Mouse (Mus musculus) CH12.LX (cell line): ENCODE data around the gene Bpifa1. TPM values are rescaled to one million over a fixed set of nuclear protein-coding genes. Genes with fewer than 3 reads are reported as not detected.

Experiments
- DNase-seq: peaks from one replicate; pipeline ENCODE4 v3.0.0-alpha.2; 2013; ENCODE audit errors: extremely low read depth
- H3K27ac ChIP-seq: 2 replicates; pipeline ENCODE4 v1.5.1; 2012; ENCODE audit warnings: low read depth, mild to moderate bottlenecking, control low read depth, moderate library complexity; ENCODE audit not compliant: insufficient read depth
- H3K27me3 ChIP-seq: replicated peaks from 2 replicates; pipeline ENCODE3; 2012; ENCODE audit warnings: inconsistent platforms
- H3K36me3 ChIP-seq, 2 experiments: replicated peaks in 1 of 2; 2 replicates each; pipeline versions ENCODE3 to v1.6.1; 2012; ENCODE audit warnings: inconsistent platforms in 1 of 2, low read length in 1 of 2, mild to moderate bottlenecking in 1 of 2, mixed read lengths in 1 of 2, moderate library complexity in 1 of 2; ENCODE audit not compliant: control insufficient read depth in 1 of 2, insufficient read depth in 1 of 2
- H3K4me1 ChIP-seq, 2 experiments: 2 replicates each; pipeline ENCODE4 v1.6.1; 2012; ENCODE audit warnings: inconsistent platforms in 1 of 2, moderate library complexity in 1 of 2; ENCODE audit not compliant: insufficient read depth in 2 of 2, control insufficient read depth in 1 of 2
- H3K4me2 ChIP-seq: 2 replicates; pipeline ENCODE4 v1.6.1; 2012; ENCODE audit warnings: low read depth, mild to moderate bottlenecking, control low read depth; ENCODE audit not compliant: poor library complexity, insufficient read depth, severe bottlenecking
- H3K4me3 ChIP-seq, 3 experiments: fragments of 150-350 bp in 1 of 3; sonication (generic) in 1 of 3; replicated peaks in 1 of 3; 2 replicates each; pipeline versions ENCODE3 to v1.5.1; 2011 to 2012; ENCODE audit warnings: low read depth in 2 of 3, low read length in 2 of 3, mild to moderate bottlenecking in 2 of 3, moderate library complexity in 2 of 3, control low read depth in 1 of 3, improper control_type of control experiment in 1 of 3, inconsistent platforms in 1 of 3, mixed read lengths in 1 of 3; ENCODE audit not compliant: poor library complexity in 1 of 3
- H3K79me2 ChIP-seq: replicated peaks from 2 replicates; pipeline ENCODE4 v1.6.1; 2012; ENCODE audit warnings: mild to moderate bottlenecking, moderate library complexity; ENCODE audit not compliant: control insufficient read depth, poor library complexity, insufficient read depth, severe bottlenecking; ENCODE audit errors: extremely low read depth
- H3K9ac ChIP-seq: 2 replicates; pipeline ENCODE4 v1.6.1; 2012; ENCODE audit warnings: low read depth, mild to moderate bottlenecking, control low read depth, moderate library complexity; ENCODE audit not compliant: insufficient read depth
- H3K9me3 ChIP-seq: replicated peaks from 2 replicates; pipeline ENCODE3; 2012; ENCODE audit warnings: low read length, inconsistent platforms, mixed read lengths
- CHD1 ChIP-seq: IDR thresholded peaks from 2 replicates; pipeline ENCODE4 v1.6.1; 2012; ENCODE audit warnings: low read depth, low read length, improper control_type of control experiment, inconsistent platforms
- CHD2 ChIP-seq: IDR thresholded peaks from 2 replicates; pipeline ENCODE4 v1.6.1; 2011; ENCODE audit warnings: low read length, improper control_type of control experiment
- CTCF ChIP-seq, 2 experiments: IDR thresholded peaks in 1 of 2; conservative IDR thresholded peaks in 1 of 2; 2 replicates each; pipeline ENCODE4 v1.5.1; 2011 to 2012; ENCODE audit warnings: low read depth in 2 of 2, low read length in 2 of 2, improper control_type of control experiment in 1 of 2, inconsistent platforms in 1 of 2, mild to moderate bottlenecking in 1 of 2, moderate library complexity in 1 of 2
- E2F4 ChIP-seq: IDR thresholded peaks from 2 replicates; pipeline ENCODE4 v1.6.1; 2011; ENCODE audit warnings: low read depth, low read length, improper control_type of control experiment; ENCODE audit not compliant: insufficient replicate concordance
- HCFC1 ChIP-seq: IDR thresholded peaks from 2 replicates; pipeline ENCODE4 v1.6.1; 2012; ENCODE audit warnings: low read depth, mild to moderate bottlenecking, inconsistent platforms, low read length, improper control_type of control experiment
- IRF4 ChIP-seq: IDR thresholded peaks from 2 replicates; pipeline ENCODE4 v1.6.1; 2014; ENCODE audit warnings: low read depth, mild to moderate bottlenecking, inconsistent platforms, low read length, improper control_type of control experiment
- JUND ChIP-seq: conservative IDR thresholded peaks from 2 replicates; pipeline ENCODE4 v1.6.1; 2011; ENCODE audit warnings: low read depth, low read length, improper control_type of control experiment
- KAT2A ChIP-seq: IDR thresholded peaks from 2 replicates; pipeline ENCODE4 v1.6.1; 2012; ENCODE audit warnings: low read length, improper control_type of control experiment, inconsistent platforms; ENCODE audit not compliant: insufficient replicate concordance
- MAX ChIP-seq: IDR thresholded peaks from 2 replicates; pipeline ENCODE4 v1.6.1; 2011; ENCODE audit warnings: low read length, improper control_type of control experiment
- MAZ ChIP-seq: IDR thresholded peaks from 2 replicates; pipeline ENCODE4 v1.6.1; 2012; ENCODE audit warnings: low read depth, mild to moderate bottlenecking, inconsistent platforms, low read length, improper control_type of control experiment, moderate library complexity
- MEF2A ChIP-seq: IDR thresholded peaks from 2 replicates; pipeline ENCODE4 v1.6.1; 2014; ENCODE audit warnings: low read depth, mild to moderate bottlenecking, inconsistent platforms, low read length, improper control_type of control experiment, borderline replicate concordance
- NELFE ChIP-seq: IDR thresholded peaks from 2 replicates; pipeline ENCODE4 v1.6.1; 2011; ENCODE audit warnings: low read depth, low read length, improper control_type of control experiment
- POLR2A ChIP-seq: IDR thresholded peaks from 2 replicates; pipeline ENCODE4 v1.6.1; 2011; ENCODE audit warnings: low read depth, mild to moderate bottlenecking, improper control_type of control experiment, low read length
- POLR2AphosphoS2 ChIP-seq: IDR thresholded peaks from 2 replicates; pipeline ENCODE4 v1.6.1; 2011; ENCODE audit warnings: low read depth, low read length, improper control_type of control experiment
- RAD21 ChIP-seq: IDR thresholded peaks from 2 replicates; pipeline ENCODE4 v1.6.1; 2011; ENCODE audit warnings: low read depth, mild to moderate bottlenecking, low read length, improper control_type of control experiment, moderate library complexity
- RCOR1 ChIP-seq: conservative IDR thresholded peaks from 2 replicates; pipeline ENCODE4 v1.6.1; 2012; ENCODE audit warnings: low read depth, mild to moderate bottlenecking, inconsistent platforms, low read length, improper control_type of control experiment
- SIN3A ChIP-seq: IDR thresholded peaks from 2 replicates; pipeline ENCODE4 v1.6.1; 2012; ENCODE audit warnings: low read length, improper control_type of control experiment, inconsistent platforms
- TBP ChIP-seq: conservative IDR thresholded peaks from 2 replicates; pipeline ENCODE4 v1.6.1; 2011; ENCODE audit warnings: low read depth, low read length, improper control_type of control experiment
- USF1 ChIP-seq: IDR thresholded peaks from 2 replicates; pipeline ENCODE4 v1.6.1; 2014; ENCODE audit warnings: low read depth, mild to moderate bottlenecking, inconsistent platforms, low read length, improper control_type of control experiment
- USF2 ChIP-seq: conservative IDR thresholded peaks from 2 replicates; pipeline ENCODE4 v1.6.1; 2011; ENCODE audit warnings: low read depth, low read length, improper control_type of control experiment
- ZC3H11A ChIP-seq: IDR thresholded peaks from 2 replicates; pipeline ENCODE4 v1.6.1; 2012; ENCODE audit warnings: low read depth, mild to moderate bottlenecking, inconsistent platforms, low read length, improper control_type of control experiment
- ZKSCAN1 ChIP-seq: IDR thresholded peaks from 2 replicates; pipeline ENCODE4 v1.6.1; 2012; ENCODE audit warnings: low read depth, inconsistent platforms, low read length, improper control_type of control experiment, borderline replicate concordance
- ZMIZ1 ChIP-seq: IDR thresholded peaks from 2 replicates; pipeline ENCODE4 v1.6.1; 2012; ENCODE audit warnings: low read depth, mild to moderate bottlenecking, inconsistent platforms, low read length, improper control_type of control experiment
- ZNF384 ChIP-seq: IDR thresholded peaks from 2 replicates; pipeline ENCODE4 v1.6.1; 2012; ENCODE audit warnings: low read depth, low read length, improper control_type of control experiment, inconsistent platforms
- dilution Hi-C: fragments of 300-500 bp; cut with MboI; formaldehyde crosslinking; loops from 2 replicates; pipeline ENCODE4 v1.14.3; 2020; ENCODE audit warnings: low sequenced_read_pairs; ENCODE audit not compliant: extremely low pct_unique_long_range_greater_than_20kb, extremely low pct_ligation_motif_present
- in situ Hi-C: fragments of 300-500 bp; cut with MboI; formaldehyde crosslinking; loops from 3 replicates; pipeline ENCODE4 v1.14.3; 2019; ENCODE audit warnings: low sequenced_read_pairs, low pct_ligation_motif_present, low pct_unique_long_range_greater_than_20kb, mixed read lengths
- polyA plus RNA-seq: library from polyadenylated mRNA; unstranded; fragments of >175 nt; gene quantifications from 2 replicates; pipeline ENCODE4 v1.2.1, GENCODE M21; 2012; ENCODE audit warnings: low read depth; ENCODE audit not compliant: insufficient read length
- total RNA-seq, 2 experiments: library from RNA; depleted of rRNA; stranded (reverse); fragments of 300-350 nt in 1 of 2; fragments of >200 nt in 1 of 2; gene quantifications; 2 replicates each; pipeline ENCODE4 v1.2.3; 2012 to 2014

Bpifa1 gene
- total and polyA plus RNA-seq, 3 experiments = not detected

DNA sequence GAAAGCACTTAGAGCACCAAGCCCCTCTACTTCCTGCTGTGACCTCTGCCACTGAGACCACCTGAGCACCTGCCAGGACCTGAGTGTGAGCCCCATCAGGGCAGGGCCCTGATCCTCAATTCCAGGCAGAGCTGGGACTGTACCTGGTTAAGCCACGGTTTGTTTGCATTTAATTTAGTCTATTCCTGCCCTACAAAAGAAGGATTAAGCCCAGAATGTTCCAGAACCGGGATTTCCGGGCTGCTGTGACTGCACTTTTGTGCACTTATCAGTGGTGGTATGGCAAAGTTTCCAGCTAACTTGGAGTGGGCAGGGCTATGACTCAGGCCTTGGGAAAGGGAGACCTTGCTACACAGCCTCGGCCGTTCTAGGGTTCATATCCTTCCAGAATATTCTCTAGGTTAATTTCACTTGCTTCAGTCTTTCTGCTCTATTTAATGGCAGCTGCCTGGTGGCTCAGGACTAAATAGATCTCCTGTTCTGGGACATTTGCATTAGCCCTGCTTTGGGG, 51.4 kb downstream of the Bpifa1 start:
- Histone ChIP-seq H3K4me1 (no peaks in the 10 kb centered on the region), H3K36me3 (no peaks in the 10 kb centered on the region)
- dilution Hi-C loops = no loop called here

GRCm38 (mm10) chr2:154197036-154197435, 54.4 kb downstream of the Bpifa1 start:
- no peaks in the 10 kb centered on the region for H3K4me1 ChIP-seq
- no peaks in the 10 kb centered on the region for H3K79me2 ChIP-seq
- H3K27ac ChIP-seq = no peak overlapping the region
- no peaks in the 10 kb centered on the region for H3K9me3 ChIP-seq
- DNase-seq = no peak
- dilution Hi-C loops (no loop called here), in situ Hi-C loops (no loop called here)
- H3K4me2 ChIP-seq = no peak overlapping the region
- TF ChIP-seq MAX = no peak
- TF ChIP-seq MAZ = no peak
- no peak for TF ChIP-seq POLR2A
- TF ChIP-seq ZKSCAN1 = no peak
- no peak for TF ChIP-seq NELFE
- no peak for TF ChIP-seq ZC3H11A
- TF ChIP-seq USF2 = no peak
- TF ChIP-seq JUND = no peak
- no peak for TF ChIP-seq RCOR1
- no peak for TF ChIP-seq SIN3A
- no peak for TF ChIP-seq TBP
- TF ChIP-seq HCFC1 = no peak
- TF ChIP-seq POLR2AphosphoS2 = no peak
- TF ChIP-seq E2F4 = no peak
- TF ChIP-seq CHD1 = no peak
- TF ChIP-seq MEF2A = no peak
- peaks cover 95% of the 10 kb centered on the region for H3K27me3 ChIP-seq
- no peak overlapping the region for H3K9ac ChIP-seq
- no peaks in the 10 kb centered on the region for H3K36me3 ChIP-seq
- H3K4me3 ChIP-seq = no peak overlapping the region

More for the DNA sequence above, 51.4 kb downstream of the Bpifa1 start:
- TF ChIP-seq ZMIZ1 (no peak), KAT2A (no peak), RCOR1 (no peak), CTCF (conservative IDR thresholded peaks at IDR 0.05 in 1 of 2, IDR thresholded peaks at IDR 0.05 in 1 of 2; ENCODE audit: low read depth in 2 of 2, low read length in 2 of 2) (no peak), USF1 (no peak), ZKSCAN1 (no peak), TBP (no peak), CHD1 (no peak), NELFE (no peak), ZNF384 (no peak), MAZ (no peak), USF2 (no peak), IRF4 (no peak), RAD21 (no peak), CHD2 (no peak)
- TF ChIP-seq, all 38 proteins: peak for 0
- H3K27ac ChIP-seq = no peak overlapping the region
- H3K27me3 ChIP-seq = peaks cover 92% of the 10 kb centered on the region
- no peak overlapping the region for H3K9ac ChIP-seq
- H3K4me2 ChIP-seq = no peak overlapping the region
- DNase-seq = no peak
- H3K9me3 ChIP-seq = no peaks in the 10 kb centered on the region
- no peak overlapping the region for H3K4me3 ChIP-seq
- in situ Hi-C loops = no loop called here
- no peaks in the 10 kb centered on the region for H3K79me2 ChIP-seq
